Mouse (Mus musculus) myocyte (in vitro differentiated cells): ENCODE measurements around the gene Gm10401. TPM values are rescaled to one million over a fixed set of nuclear protein-coding genes. Genes with fewer than 3 reads are reported as not detected.

ENCODE experiments used
- H3K27me3 ChIP-seq: one replicate; pipeline ENCODE4 v1.6.1; 2011; ENCODE audit not compliant: control insufficient read depth, insufficient read depth, insufficient read length
- H3K36me3 ChIP-seq: one replicate; pipeline ENCODE4 v1.6.1; 2011; ENCODE audit not compliant: control insufficient read depth, insufficient read depth
- H3K4me2 ChIP-seq: one replicate; pipeline ENCODE4 v1.6.1; 2011; ENCODE audit warnings: low read depth, control low read depth
- H3K4me3 ChIP-seq: one replicate; pipeline ENCODE4 v1.5.1; 2011; ENCODE audit warnings: mild to moderate bottlenecking, control low read depth, moderate library complexity
- H3K79me2 ChIP-seq: one replicate; pipeline ENCODE4 v1.6.1; 2011; ENCODE audit not compliant: control insufficient read depth, insufficient read depth
- H3ac ChIP-seq: one replicate; pipeline ENCODE4 v1.6.1; 2011; ENCODE audit not compliant: control insufficient read depth, insufficient read length
- CEBPB ChIP-seq: IDR thresholded peaks from 2 replicates; pipeline ENCODE4 v1.6.1; 2011; ENCODE audit warnings: mild to moderate bottlenecking, moderate library complexity; ENCODE audit not compliant: poor library complexity, insufficient read depth, severe bottlenecking
- E2F4 ChIP-seq: IDR thresholded peaks from one replicate; pipeline ENCODE4 v1.6.1; 2011; ENCODE audit warnings: mild to moderate bottlenecking, control low read depth, moderate library complexity; ENCODE audit not compliant: insufficient read depth
- MAX ChIP-seq: IDR thresholded peaks from one replicate; pipeline ENCODE4 v1.6.1; 2011; ENCODE audit warnings: low read depth, mild to moderate bottlenecking, control low read depth
- MYOD1 ChIP-seq, 3 experiments: IDR thresholded peaks; one replicate each; pipeline ENCODE4 v1.6.1; 2011; ENCODE audit warnings: control low read depth in 2 of 3, low read depth in 2 of 3, mild to moderate bottlenecking in 2 of 3, moderate library complexity in 1 of 3; ENCODE audit not compliant: insufficient read length in 2 of 3, control insufficient read depth in 1 of 3
- MYOG ChIP-seq, 3 experiments: IDR thresholded peaks; one replicate each; pipeline ENCODE4 v1.6.1; 2011; ENCODE audit warnings: control low read depth in 2 of 3, low read depth in 2 of 3, mild to moderate bottlenecking in 2 of 3; ENCODE audit not compliant: insufficient read length in 2 of 3, control insufficient read depth in 1 of 3, insufficient read depth in 1 of 3
- POLR2A ChIP-seq: IDR thresholded peaks from one replicate; pipeline ENCODE4 v1.6.1; 2011; ENCODE audit warnings: low read depth, mild to moderate bottlenecking, control low read depth, moderate library complexity; ENCODE audit not compliant: insufficient read length
- POLR2AphosphoS2 ChIP-seq: IDR thresholded peaks from one replicate; pipeline ENCODE4 v1.6.1; 2011; ENCODE audit warnings: low read depth, control low read depth; ENCODE audit not compliant: insufficient read length
- REST ChIP-seq: IDR thresholded peaks from one replicate; pipeline ENCODE4 v1.6.1; 2011; ENCODE audit warnings: mild to moderate bottlenecking, control low read depth, moderate library complexity; ENCODE audit not compliant: insufficient read depth, insufficient read length
- SRF ChIP-seq: IDR thresholded peaks from one replicate; pipeline ENCODE4 v1.6.1; 2011; ENCODE audit warnings: low read depth; ENCODE audit not compliant: control insufficient read depth, insufficient read length
- TCF12 ChIP-seq: IDR thresholded peaks from one replicate; pipeline ENCODE4 v1.6.1; 2011; ENCODE audit warnings: mild to moderate bottlenecking, control low read depth; ENCODE audit not compliant: poor library complexity, insufficient read depth, severe bottlenecking
- TCF3 ChIP-seq: IDR thresholded peaks from one replicate; pipeline ENCODE4 v1.6.1; 2011; ENCODE audit warnings: low read depth, control low read depth; ENCODE audit not compliant: insufficient read length
- USF1 ChIP-seq: IDR thresholded peaks from one replicate; pipeline ENCODE4 v1.6.1; 2011; ENCODE audit warnings: low read depth, mild to moderate bottlenecking, control low read depth, moderate library complexity
- polyA plus RNA-seq: library from polyadenylated mRNA; unstranded; fragments of >200 nt; fragmentation: generic; extraction: Trizol; gene quantifications from one replicate; pipeline ENCODE4 v1.2.1, GENCODE M21; 2012; ENCODE audit warnings: missing spikeins

The Gm10401 gene
- polyA plus RNA-seq, 1 experiment, result 4.4 TPM

GRCm38 (mm10) chr5:115060067-115060695 lies 37.9 kb downstream of the Gm10401 start:
- Histone ChIP-seq H3K4me3 (no peak overlapping the region), H3K79me2 (peaks cover 65% of the 10 kb centered on the region), H3K4me2 (peak overlapping the region; percentile 14), H3K36me3 (no peaks in the 10 kb centered on the region), H3ac (no peak overlapping the region), H3K27me3 (no peaks in the 10 kb centered on the region)
- TF ChIP-seq MYOG (IDR thresholded peaks at IDR 0.05; ENCODE audit: control insufficient read depth in 1 of 3, insufficient read depth in 1 of 3, insufficient read length in 2 of 3, low read depth in 2 of 3) (peak in 2 of 3 experiments; percentile 35 to 74), TCF12 (peak; percentile 44), MYOD1 (IDR thresholded peaks at IDR 0.05; ENCODE audit: control insufficient read depth in 1 of 3, insufficient read length in 2 of 3, low read depth in 2 of 3) (peak in 2 of 3 experiments; percentile 15 to 60), CEBPB (no peak), REST (no peak)

GRCm38 (mm10) chr5:115058584-115059297 lies 39.4 kb downstream of the Gm10401 start:
- no peak overlapping the region for H3K4me3 ChIP-seq
- H3K4me2 ChIP-seq, result no peak overlapping the region
- no peak for TF ChIP-seq E2F4
- TF ChIP-seq MAX, result no peak
- TF ChIP-seq POLR2A, result no peak
- peak in 1 of 3 experiments; percentile 30 for TF ChIP-seq MYOG (IDR thresholded peaks at IDR 0.05; ENCODE audit: control insufficient read depth in 1 of 3, insufficient read depth in 1 of 3, insufficient read length in 2 of 3, low read depth in 2 of 3)
- peak in 1 of 3 experiments; percentile 6 for TF ChIP-seq MYOD1 (IDR thresholded peaks at IDR 0.05; ENCODE audit: control insufficient read depth in 1 of 3, insufficient read length in 2 of 3, low read depth in 2 of 3)
- peaks cover 72% of the 10 kb centered on the region for H3K79me2 ChIP-seq
- no peaks in the 10 kb centered on the region for H3K36me3 ChIP-seq
- H3K27me3 ChIP-seq, result no peaks in the 10 kb centered on the region
- no peak overlapping the region for H3ac ChIP-seq

GRCm38 (mm10) chr5:115057153-115057552 lies 40.9 kb downstream of the Gm10401 start:
- no peak overlapping the region for H3K4me2 ChIP-seq
- TF ChIP-seq MYOD1 (IDR thresholded peaks at IDR 0.05; ENCODE audit: control insufficient read depth in 1 of 3, insufficient read length in 2 of 3, low read depth in 2 of 3) (no peak), MAX (no peak), POLR2AphosphoS2 (no peak)
- H3ac ChIP-seq, result no peak overlapping the region
- H3K4me3 ChIP-seq, result no peak overlapping the region
- H3K36me3 ChIP-seq, result no peaks in the 10 kb centered on the region
- H3K79me2 ChIP-seq, result peaks cover 85% of the 10 kb centered on the region
- no peaks in the 10 kb centered on the region for H3K27me3 ChIP-seq

GRCm38 (mm10) chr5:115055418-115055817 lies 42.7 kb downstream of the Gm10401 start:
- no peak for TF ChIP-seq POLR2AphosphoS2
- no peak for TF ChIP-seq POLR2A
- TF ChIP-seq CEBPB, result no peak
- no peak for TF ChIP-seq SRF
- TF ChIP-seq E2F4, result no peak
- no peak for TF ChIP-seq MYOD1 (IDR thresholded peaks at IDR 0.05; ENCODE audit: control insufficient read depth in 1 of 3, insufficient read length in 2 of 3, low read depth in 2 of 3)
- TF ChIP-seq TCF12, result no peak
- TF ChIP-seq TCF3, result no peak
- no peak for TF ChIP-seq REST
- TF ChIP-seq MAX, result no peak
- no peak for TF ChIP-seq USF1
- no peak for TF ChIP-seq MYOG (IDR thresholded peaks at IDR 0.05; ENCODE audit: control insufficient read depth in 1 of 3, insufficient read depth in 1 of 3, insufficient read length in 2 of 3, low read depth in 2 of 3)
- H3K4me2 ChIP-seq, result no peak overlapping the region

GRCm38 (mm10) chr5:115053791-115054396 lies 44.2 kb downstream of the Gm10401 start:
- Histone ChIP-seq H3K36me3 (no peaks in the 10 kb centered on the region), H3ac (no peak overlapping the region), H3K4me3 (no peak overlapping the region), H3K79me2 (peaks cover 93% of the 10 kb centered on the region), H3K27me3 (no peaks in the 10 kb centered on the region), H3K4me2 (no peak overlapping the region)
- TF ChIP-seq MYOD1 (IDR thresholded peaks at IDR 0.05; ENCODE audit: control insufficient read depth in 1 of 3, insufficient read length in 2 of 3, low read depth in 2 of 3), result peak in 2 of 3 experiments; percentile 40 to 66
- peak; percentile 9 to 69 (median 47) for TF ChIP-seq MYOG (IDR thresholded peaks at IDR 0.05; ENCODE audit: control insufficient read depth in 1 of 3, insufficient read depth in 1 of 3, insufficient read length in 2 of 3, low read depth in 2 of 3)
- peak; percentile 54 for TF ChIP-seq TCF3
- TF ChIP-seq TCF12, result no peak

More at GRCm38 (mm10) chr5:115055418-115055817, 42.7 kb downstream of the Gm10401 start:
- Histone ChIP-seq H3K4me3 (no peak overlapping the region), H3K36me3 (no peaks in the 10 kb centered on the region), H3K27me3 (no peaks in the 10 kb centered on the region), H3K79me2 (peaks cover 86% of the 10 kb centered on the region), H3ac (no peak overlapping the region)
